Mouse (Mus musculus) left cerebral cortex, postnatal 36 days (tissue): ENCODE results near the gene Slc27a1. TPM values are rescaled to one million over a fixed set of nuclear protein-coding genes. Genes with fewer than 3 reads are reported as not detected.

Experiments used
- microRNA-seq: library from miRNA; unstranded; fragments of <30 nt; microRNA quantifications from one replicate; pipeline ENCODE4 v1.2.0, GENCODE M21; 2022
- total RNA-seq, 2 experiments: library from RNA; stranded (reverse); gene quantifications; 2 replicates each; pipeline ENCODE4 v1.2.3; 2021

The Slc27a1 gene
- total RNA-seq, 2 experiments from 2014 or later = 94.7 to 109 TPM

Small RNAs within 50 kb of the gene (microRNA-seq; reads per million reads assigned to microRNA genes)
- gene Mir6769b = 34.8 reads per million, percentile 46 among the genes with 10 or more reads in this experiment

Other genes starting within 250 kb of the Slc27a1 start
- gene Use1, start 202.0 kb upstream of the Slc27a1 start, total RNA-seq = 100 to 1,000 TPM; 104 to 119 TPM
- 10 to 100 TPM; 15.4 to 18.1 TPM for gene Ocel1, start 197.6 kb upstream of the Slc27a1 start, total RNA-seq
- gene Nr2f6, start 186.9 kb upstream of the Slc27a1 start, total RNA-seq = 10 to 100 TPM; 39.3 to 40.6 TPM
- 1 to 10 TPM; 3.4 to 4.9 TPM for gene Ushbp1, start 173.1 kb upstream of the Slc27a1 start, total RNA-seq
- gene Babam1, start 172.0 kb upstream of the Slc27a1 start, total RNA-seq = 100 to 1,000 TPM; 101 to 116 TPM
- under 1 TPM in 1 of 2 experiments, not detected in 1; 0.29 TPM for gene Ankle1, start 162.9 kb upstream of the Slc27a1 start, total RNA-seq
- gene Abhd8, start 105.2 kb upstream of the Slc27a1 start, total RNA-seq = 100 to 1,000 TPM; 303 to 342 TPM
- gene Mrpl34, start 103.9 kb upstream of the Slc27a1 start, total RNA-seq = 10 to 100 TPM; 47.3 to 68.9 TPM
- 10 to 100 TPM; 70.7 to 78.7 TPM for gene Dda1, start 99.7 kb upstream of the Slc27a1 start, total RNA-seq
- 10 to 100 TPM; 59.3 to 62.2 TPM for gene Ano8, start 82.9 kb upstream of the Slc27a1 start, total RNA-seq
- 10 to 100 TPM; 34.2 to 36.0 TPM for gene Gtpbp3, start 80.8 kb upstream of the Slc27a1 start, total RNA-seq
- 1 to 10 TPM; 7.4 to 9.4 TPM for gene Plvap, start 57.1 kb upstream of the Slc27a1 start, total RNA-seq
- gene Ccdc194, start 43.2 kb upstream of the Slc27a1 start, total RNA-seq = not detected
- 1 to 10 TPM; 3.5 to 4.8 TPM for gene Bst2, start 31.4 kb upstream of the Slc27a1 start, total RNA-seq
- gene Mvb12a, start 26.0 kb upstream of the Slc27a1 start, total RNA-seq = 10 to 100 TPM; 37.8 to 43.0 TPM
- gene Tmem221, start 10.0 kb upstream of the Slc27a1 start, total RNA-seq = not detected
- gene Nxnl1, start 2.3 kb upstream of the Slc27a1 start, total RNA-seq = under 1 TPM; 0.18 to 0.22 TPM
- gene Pgls, start 23.3 kb downstream of the Slc27a1 start, total RNA-seq = 10 to 100 TPM; 31.1 to 41.6 TPM
- gene Fam129c, start 28.8 kb downstream of the Slc27a1 start, total RNA-seq = 1 to 10 TPM; 3.9 to 4.0 TPM
- gene Colgalt1, start 42.1 kb downstream of the Slc27a1 start, total RNA-seq = 10 to 100 TPM; 48.5 to 52.2 TPM
- gene Unc13a, start 102.9 kb downstream of the Slc27a1 start, total RNA-seq = 100 to 1,000 TPM; 278 to 328 TPM
- gene Jak3, start 107.4 kb downstream of the Slc27a1 start, total RNA-seq = 1 to 10 TPM; 4.0 to 5.5 TPM
- 1 to 10 TPM in 1 of 2 experiments, under 1 TPM in 1; 0.59 to 1.9 TPM for gene Insl3, start 120.3 kb downstream of the Slc27a1 start, total RNA-seq
- under 1 TPM; 0.52 to 0.75 TPM for gene B3gnt3, start 132.9 kb downstream of the Slc27a1 start, total RNA-seq
- 100 to 1,000 TPM; 156 to 193 TPM for gene Fcho1, start 156.8 kb downstream of the Slc27a1 start, total RNA-seq